Mouse (Mus musculus): ENCODE data around the gene Naa50.

Gene Naa50

GRCm38 (mm10) chr16:44140186-44140787 is 657 bp downstream of the Naa50 start:
- peak; percentile 72 for DNase-seq (ENCODE audit: low spot score)

GRCm38 (mm10) chr16:44141483-44141882 is 1.9 kb downstream of the Naa50 start:
- DNase-seq (ENCODE audit: low spot score): no peak

GRCm38 (mm10) chr16:44149002-44149767 is 9.6 kb downstream of the Naa50 start:
- no peak for DNase-seq (ENCODE audit: low spot score)

GRCm38 (mm10) chr16:44154497-44155057 is 14.9 kb downstream of the Naa50 start:
- DNase-seq (ENCODE audit: low spot score): no peak

- no peak for DNase-seq (ENCODE audit: low spot score)
These were observed 19.7 kb downstream of the Naa50 start for GRCm38 (mm10) chr16:44159325-44159724.

- no peak for DNase-seq (ENCODE audit: low spot score)
These were observed 24.2 kb downstream of the Naa50 start for GRCm38 (mm10) chr16:44163831-44164230.

GRCm38 (mm10) chr16:44165182-44165581 is 25.6 kb downstream of the Naa50 start:
- DNase-seq (ENCODE audit: low spot score): no peak

GRCm38 (mm10) chr16:44168990-44169389 is 29.4 kb downstream of the Naa50 start:
- DNase-seq (ENCODE audit: low spot score): no peak

- peak; percentile 99 for DNase-seq (ENCODE audit: low spot score)
These were observed 32.9 kb downstream of the Naa50 start for GRCm38 (mm10) chr16:44172297-44173154.

- peak; percentile 50 for DNase-seq (ENCODE audit: low spot score)
These were observed 33.7 kb downstream of the Naa50 start, which contains the start of gene Usf3 for GRCm38 (mm10) chr16:44173155-44173941. Gene Usf3 (plus strand): TSS chr16:44173246.

- no peak for DNase-seq (ENCODE audit: low spot score)
These were observed 34.4 kb downstream of the Naa50 start for GRCm38 (mm10) chr16:44173966-44174530.

- no peak for DNase-seq (ENCODE audit: low spot score)
These were observed 35.4 kb downstream of the Naa50 start for GRCm38 (mm10) chr16:44175001-44175400.

- no peak for DNase-seq (ENCODE audit: low spot score)
These were observed 36.9 kb downstream of the Naa50 start for GRCm38 (mm10) chr16:44176511-44176910.

GRCm38 (mm10) chr16:44178555-44178954 is 38.9 kb downstream of the Naa50 start:
- no peak for DNase-seq (ENCODE audit: low spot score)

GRCm38 (mm10) chr16:44182597-44182996 is 43.0 kb downstream of the Naa50 start:
- no peak for DNase-seq (ENCODE audit: low spot score)

- DNase-seq (ENCODE audit: low spot score): no peak
These were observed 45.1 kb downstream of the Naa50 start for GRCm38 (mm10) chr16:44184769-44185168.

GRCm38 (mm10) chr16:44187172-44187571 is 47.5 kb downstream of the Naa50 start:
- no peak for DNase-seq (ENCODE audit: low spot score)

- no peak for DNase-seq (ENCODE audit: low spot score)
These were observed 49.1 kb downstream of the Naa50 start for GRCm38 (mm10) chr16:44188766-44189165.

- no peak for DNase-seq (ENCODE audit: low spot score)
These were observed 50.4 kb downstream of the Naa50 start for GRCm38 (mm10) chr16:44190032-44190431.

GRCm38 (mm10) chr16:44190968-44191367 is 51.3 kb downstream of the Naa50 start:
- no peak for DNase-seq (ENCODE audit: low spot score)

- DNase-seq (ENCODE audit: low spot score): no peak
These were observed 59.6 kb downstream of the Naa50 start for GRCm38 (mm10) chr16:44199066-44199703.
